Mouse (Mus musculus) layer of hippocampus, postnatal 36 days (tissue): ENCODE measurements around the gene Nol11. TPM values are rescaled to one million over a fixed set of nuclear protein-coding genes. Genes with fewer than 3 reads are reported as not detected.
"Not testable (repeated sequence)": the region's sequence is repeated elsewhere in the genome, so short reads cannot be mapped to it uniquely, and the experiment has no call there.

Experiments used
- DNase-seq, 2 experiments: peaks; one replicate each; pipeline ENCODE4 v3.0.0; 2022
- total RNA-seq, 2 experiments: library from RNA; stranded (reverse); gene quantifications; 2 replicates each; pipeline ENCODE4 v1.2.3; 2021

Nol11 gene
- total RNA-seq, 2 experiments from 2014 or later = 24.2 to 24.5 TPM

GRCm38 (mm10) chr11:107155292-107155691, 33.9 kb downstream of the Nol11 start:
- no peak for DNase-seq

GRCm38 (mm10) chr11:107154431-107154830, 34.8 kb downstream of the Nol11 start:
- no peak for DNase-seq

- no peak for DNase-seq
These were observed 35.5 kb downstream of the Nol11 start for GRCm38 (mm10) chr11:107153645-107154044.

GRCm38 (mm10) chr11:107151809-107152208, 37.4 kb downstream of the Nol11 start:
- DNase-seq = no peak

- DNase-seq = not testable (repeated sequence)
These were observed 45.2 kb downstream of the Nol11 start for GRCm38 (mm10) chr11:107143956-107144355.

GRCm38 (mm10) chr11:107142382-107142781, 46.8 kb downstream of the Nol11 start:
- no peak for DNase-seq

- DNase-seq = no peak
These were observed 48.4 kb downstream of the Nol11 start for GRCm38 (mm10) chr11:107140756-107141155.

GRCm38 (mm10) chr11:107138633-107139032, 50.5 kb downstream of the Nol11 start:
- no peak for DNase-seq

- no peak for DNase-seq
These were observed 51.6 kb downstream of the Nol11 start for GRCm38 (mm10) chr11:107137593-107137992.

GRCm38 (mm10) chr11:107136458-107136857, 52.7 kb downstream of the Nol11 start:
- DNase-seq = not testable (repeated sequence)

GRCm38 (mm10) chr11:107135741-107136140, 53.4 kb downstream of the Nol11 start:
- no peak for DNase-seq

- DNase-seq = no peak
These were observed 56.8 kb downstream of the Nol11 start for GRCm38 (mm10) chr11:107132426-107132825.

- DNase-seq = peak; percentile 86 to 87
These were observed 57.3 kb downstream of the Nol11 start, which contains the start of gene Bptf for GRCm38 (mm10) chr11:107131749-107132421. Gene Bptf (minus strand): TSS chr11:107132127.

- peak; percentile 45 to 50 for DNase-seq
These were observed 58.1 kb downstream of the Nol11 start for GRCm38 (mm10) chr11:107130879-107131748.

GRCm38 (mm10) chr11:107130221-107130788, 58.9 kb downstream of the Nol11 start:
- DNase-seq = no peak

GRCm38 (mm10) chr11:107129641-107130040, 59.5 kb downstream of the Nol11 start:
- DNase-seq = no peak

GRCm38 (mm10) chr11:107126716-107127115, 62.5 kb downstream of the Nol11 start:
- DNase-seq = not testable (repeated sequence)

- DNase-seq = no peak
These were observed 64.2 kb downstream of the Nol11 start for GRCm38 (mm10) chr11:107125011-107125410.

- DNase-seq = no peak
These were observed 64.9 kb downstream of the Nol11 start for GRCm38 (mm10) chr11:107124327-107124731.

- DNase-seq = no peak
These were observed 71.4 kb downstream of the Nol11 start for GRCm38 (mm10) chr11:107117789-107118188.
